Mouse (Mus musculus) layer of hippocampus, adult 11-12 months (tissue): ENCODE results near the gene Nars2.

Experiments
- DNase-seq: peaks from one replicate; pipeline ENCODE4 v3.0.0; 2022; ENCODE audit warnings: low spot score

Nars2 gene

GRCm38 (mm10) chr7:96971027-96971996 is 20.0 kb downstream of the Nars2 start:
- no peak for DNase-seq

DNA sequence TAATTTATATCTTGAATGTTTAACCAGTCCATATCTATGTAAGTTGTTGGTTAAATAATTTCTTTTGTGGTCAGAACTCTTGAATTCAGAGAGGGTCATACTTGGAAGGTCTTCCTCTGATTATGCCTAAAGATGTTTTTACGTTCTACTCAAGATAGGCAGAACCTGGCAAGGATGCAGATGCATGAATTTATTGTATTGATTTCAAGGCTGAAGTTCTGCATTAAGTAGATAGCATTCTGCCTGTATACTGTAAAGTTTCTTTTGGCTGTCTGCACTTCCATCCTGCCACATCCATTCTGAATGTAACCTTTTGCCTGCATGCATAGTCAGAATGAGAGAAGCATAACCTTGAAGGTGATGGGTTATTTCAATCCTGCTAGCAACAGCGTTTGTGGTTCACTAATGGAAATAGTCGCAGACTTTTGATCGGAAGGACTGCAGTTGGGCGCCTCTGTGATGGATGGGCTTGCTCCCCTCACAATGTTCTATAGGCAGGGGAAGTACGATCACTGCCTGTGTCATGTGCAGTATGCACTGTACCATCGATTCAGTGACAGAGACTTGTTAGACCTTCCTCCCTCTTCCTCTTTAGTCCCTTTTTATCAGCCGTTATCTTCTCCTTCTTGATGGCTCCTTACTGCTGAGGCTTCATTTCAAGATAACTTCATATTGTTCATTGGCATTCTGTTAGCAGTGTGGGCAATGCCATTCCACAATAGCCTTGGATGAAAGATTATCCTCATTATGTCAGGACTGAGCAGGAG is 21.0 kb downstream of the Nars2 start:
- DNase-seq = no peak

- no peak for DNase-seq
These were observed 24.6 kb downstream of the Nars2 start for GRCm38 (mm10) chr7:96975914-96976313.

GRCm38 (mm10) chr7:96977209-96977608 is 25.9 kb downstream of the Nars2 start:
- no peak for DNase-seq

- no peak for DNase-seq
These were observed 30.1 kb downstream of the Nars2 start for GRCm38 (mm10) chr7:96981366-96981765.

DNA sequence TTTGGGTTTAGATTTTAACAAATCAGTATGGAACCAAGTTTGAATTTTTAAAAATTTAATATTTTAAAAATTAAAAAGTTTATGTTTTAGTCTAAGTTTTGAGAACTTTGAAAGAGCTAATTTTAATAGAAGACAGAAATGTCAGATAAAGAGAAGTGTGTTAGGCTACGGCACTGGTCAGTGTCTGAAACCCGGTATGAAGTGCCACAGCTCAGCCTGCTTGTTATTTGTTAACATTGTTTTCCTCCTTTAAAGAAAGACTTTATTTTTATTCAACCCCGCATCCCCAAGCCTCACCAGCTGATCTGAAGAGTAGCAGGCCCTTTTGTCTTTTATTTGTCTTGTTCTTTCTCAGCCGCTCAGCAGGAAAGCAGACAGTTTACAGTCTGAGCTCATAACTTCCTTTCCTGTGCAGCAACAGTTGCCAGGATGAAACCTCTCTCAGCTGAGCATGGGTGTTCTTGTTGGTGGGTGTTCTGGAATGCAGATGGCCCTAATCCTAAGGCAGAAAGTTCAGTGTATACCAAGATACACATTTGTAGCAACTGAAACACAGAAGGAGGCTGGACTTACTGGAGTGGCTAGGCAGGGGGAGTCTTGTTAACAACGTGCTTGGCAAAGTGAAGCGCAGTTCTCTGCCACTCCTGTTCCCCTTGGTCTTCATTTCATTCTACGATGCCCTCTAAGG is 32.5 kb downstream of the Nars2 start:
- DNase-seq = no peak

DNA sequence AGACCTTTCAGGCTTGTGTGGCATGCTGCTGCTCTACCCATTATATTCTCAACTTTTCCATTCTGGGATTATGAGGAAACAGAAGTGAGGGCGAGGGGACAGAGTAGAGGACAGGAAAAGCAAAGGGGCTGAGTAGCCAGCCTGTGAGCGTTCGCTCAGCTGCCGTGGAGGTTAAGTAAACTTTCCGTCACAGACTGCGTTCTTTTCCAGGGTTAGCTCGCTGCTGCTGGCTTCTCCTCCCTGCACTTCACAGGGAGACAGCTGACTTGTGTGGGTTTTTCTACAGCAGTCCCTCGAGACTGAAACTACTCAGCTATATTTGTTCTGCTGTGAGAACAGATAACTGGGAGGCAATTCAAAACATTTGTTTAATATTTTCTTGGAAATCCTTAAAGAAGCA is 34.5 kb downstream of the Nars2 start:
- DNase-seq = peak; percentile 35

GRCm38 (mm10) chr7:96986795-96987445 is 35.6 kb downstream of the Nars2 start:
- DNase-seq = no peak

GRCm38 (mm10) chr7:96987676-96988075 is 36.4 kb downstream of the Nars2 start:
- no peak for DNase-seq

DNA sequence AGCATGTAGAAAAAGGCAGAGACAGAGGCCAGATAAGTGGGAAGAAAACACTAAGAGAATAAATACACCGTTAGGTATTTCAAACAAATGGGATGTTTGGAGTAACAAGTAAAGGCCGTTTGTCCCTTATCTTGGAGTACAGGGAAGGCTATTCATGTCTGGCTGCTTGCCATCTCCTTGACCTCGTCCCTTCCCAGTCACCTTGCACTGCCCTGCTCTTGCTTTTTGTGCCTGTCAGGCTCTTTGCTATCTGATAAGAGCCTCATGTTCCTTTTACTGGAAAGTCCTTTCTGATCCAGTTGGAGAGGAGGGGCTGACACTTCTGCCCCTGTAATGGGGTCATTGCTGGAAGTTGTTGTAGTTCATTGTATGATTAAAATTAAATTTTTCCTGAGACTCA is 61.7 kb downstream of the Nars2 start:
- DNase-seq = no peak

DNA sequence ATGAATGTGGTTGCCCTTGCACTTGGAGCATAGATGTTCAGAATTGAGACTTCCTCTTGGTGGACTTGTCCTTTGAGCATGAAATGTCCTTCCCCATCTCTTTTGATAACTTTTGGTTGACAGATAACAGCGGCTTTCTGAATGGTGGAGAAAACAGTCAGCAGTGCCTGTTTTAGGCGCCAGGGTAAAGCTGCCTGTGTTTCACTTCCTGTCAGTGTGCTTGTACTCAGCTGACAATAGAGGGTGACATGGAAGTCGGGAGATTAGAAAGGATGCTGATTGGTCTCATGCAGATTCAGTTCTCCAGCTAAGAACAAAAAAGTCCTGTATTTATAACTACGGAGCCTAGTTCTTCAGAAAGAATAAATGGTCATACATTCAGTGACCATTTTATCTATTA is 66.7 kb downstream of the Nars2 start:
- no peak for DNase-seq

- no peak for DNase-seq
These were observed 67.1 kb downstream of the Nars2 start for GRCm38 (mm10) chr7:97018418-97018817.

DNA sequence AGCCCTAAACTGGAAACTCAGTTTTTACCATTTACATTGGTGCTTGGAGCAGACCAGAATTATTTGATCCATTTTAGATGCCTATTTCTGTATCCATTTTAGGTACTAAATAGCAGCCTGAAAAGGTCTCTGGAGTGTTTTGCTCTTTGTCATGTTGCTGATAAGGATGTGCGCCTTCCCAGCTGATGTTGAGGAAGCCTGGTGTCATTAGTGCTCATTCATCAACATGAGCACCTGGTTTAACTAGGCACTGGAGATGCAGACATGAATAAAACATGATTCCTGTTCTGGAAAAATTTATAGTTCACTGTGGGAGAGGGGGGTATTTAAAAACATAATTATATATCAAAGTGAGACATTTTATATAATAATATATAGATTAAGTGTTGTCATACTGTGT is 68.0 kb downstream of the Nars2 start:
- no peak for DNase-seq

- no peak for DNase-seq
These were observed 75.6 kb downstream of the Nars2 start for GRCm38 (mm10) chr7:97026772-97027358.

DNA sequence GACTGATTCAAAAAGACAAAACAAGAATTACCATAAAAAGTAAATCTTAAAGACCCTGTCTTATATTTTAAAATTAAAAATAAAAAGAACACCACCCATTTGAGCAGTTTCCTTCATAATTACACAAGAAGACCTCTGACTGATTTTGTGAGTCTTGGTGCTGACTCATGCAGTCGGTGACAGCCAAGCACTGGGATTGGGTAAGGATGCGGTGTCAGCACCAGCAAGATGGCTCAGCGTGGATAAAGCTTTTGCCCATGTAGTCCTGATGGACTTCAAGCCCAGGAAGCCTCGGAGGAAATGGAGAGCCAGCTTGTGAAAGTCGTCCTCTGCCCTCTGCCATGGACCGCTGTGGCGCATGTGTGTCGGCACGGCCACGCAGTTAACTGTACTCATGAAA is 77.8 kb downstream of the Nars2 start:
- no peak for DNase-seq

DNA sequence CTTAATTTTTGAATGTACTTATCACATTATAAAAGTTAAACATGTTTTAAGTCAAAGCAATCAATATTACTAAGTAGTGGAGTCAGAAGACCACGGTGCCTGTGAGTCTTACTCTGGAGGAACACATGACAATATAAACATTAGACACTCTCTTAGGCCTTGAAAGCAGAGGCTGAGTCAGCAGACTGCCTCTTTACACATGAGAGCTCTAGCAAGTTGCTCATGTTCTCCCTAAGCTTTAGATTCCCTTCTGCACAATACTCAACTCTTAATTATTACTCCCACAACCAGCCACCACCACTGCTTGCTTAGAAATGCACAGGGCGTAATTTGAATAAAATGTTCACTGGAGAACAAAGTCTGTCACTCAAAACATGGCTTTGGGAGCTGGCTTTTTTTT is 81.1 kb downstream of the Nars2 start:
- DNase-seq = no peak

DNA sequence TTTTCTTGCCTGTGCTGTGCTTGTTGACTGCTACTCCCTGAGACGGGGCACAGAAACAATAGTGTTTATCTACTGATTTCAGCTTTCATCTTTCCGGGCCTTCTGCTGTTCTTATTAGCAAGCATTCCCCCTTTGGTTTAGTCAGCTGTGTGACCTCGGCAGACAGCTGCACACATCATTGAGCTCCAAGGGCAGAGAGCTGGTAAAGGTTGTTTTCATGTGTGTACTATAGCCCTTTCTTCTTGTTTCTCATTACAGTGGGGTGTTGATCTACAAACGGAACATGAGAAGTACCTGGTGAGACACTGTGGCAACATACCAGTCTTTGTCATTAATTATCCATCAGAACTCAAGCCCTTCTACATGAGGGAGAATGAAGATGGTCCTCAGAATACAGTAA is 88.3 kb downstream of the Nars2 start:
- DNase-seq = no peak

- no peak for DNase-seq
These were observed 90.7 kb downstream of the Nars2 start for GRCm38 (mm10) chr7:97041868-97042449.

DNA sequence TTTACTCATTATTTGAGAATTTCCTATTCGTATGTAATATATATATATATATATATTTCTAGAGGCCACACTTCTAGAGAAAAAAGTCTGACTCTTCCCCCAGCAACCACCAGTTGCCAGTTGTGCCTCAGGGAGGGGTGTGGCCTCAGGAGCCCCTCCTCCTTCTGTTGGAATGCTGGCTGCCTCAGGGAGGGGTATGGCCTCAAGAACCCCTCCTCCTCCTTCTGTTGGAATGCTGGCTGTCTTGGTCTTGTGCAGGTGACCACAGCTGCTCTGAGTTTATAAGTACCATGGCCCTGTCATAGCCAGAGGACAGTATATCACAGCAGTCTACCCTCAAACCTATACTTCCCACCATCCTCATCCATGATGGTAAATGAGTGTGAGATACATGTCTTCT is 91.7 kb downstream of the Nars2 start:
- no peak for DNase-seq

- no peak for DNase-seq
These were observed 109.7 kb downstream of the Nars2 start for GRCm38 (mm10) chr7:97060966-97061365.

DNA sequence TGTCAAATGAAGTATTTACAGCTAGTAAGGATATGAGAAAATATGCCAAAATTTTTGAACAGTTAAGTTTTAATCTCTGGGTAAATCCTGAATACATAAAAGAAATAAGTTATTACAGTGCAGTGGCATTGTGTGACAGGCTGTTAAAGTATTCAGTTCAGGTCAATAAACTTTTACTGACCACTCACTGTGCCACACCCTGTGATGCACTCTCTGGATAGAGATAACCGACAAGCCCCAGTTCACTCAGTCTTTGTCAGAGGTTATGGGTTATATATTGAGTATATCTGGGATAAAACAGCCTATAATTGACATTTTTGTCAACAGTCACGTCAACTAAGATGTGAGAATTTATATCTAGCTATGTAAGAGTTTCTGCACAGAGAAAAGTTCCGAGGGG is 120.2 kb downstream of the Nars2 start:
- no peak for DNase-seq
